Mouse (Mus musculus): ENCODE data around the gene Vmn1r94.
"Not testable (repeated sequence)": the region's sequence is repeated elsewhere in the genome, so short reads cannot be mapped to it uniquely, and the experiment has no call there.

The Vmn1r94 gene

GRCm38 (mm10) chr7:20168277-20168676 lies at the start of gene Vmn1r94:
TSS of gene Vmn1r94 (minus strand) at chr7:20168377.
- DNase-seq: not testable (repeated sequence)

- not testable (repeated sequence) for DNase-seq
Observed at GRCm38 (mm10) chr7:20205507-20205906, 37.3 kb upstream of the Vmn1r94 start, which contains the start of gene Gm6164. TSS of gene Gm6164 (minus strand) at chr7:20205607.

- DNase-seq: not testable (repeated sequence)
Observed at GRCm38 (mm10) chr7:20193410-20193809, 25.2 kb upstream of the Vmn1r94 start, which contains the start of gene Vmn1r95. TSS of gene Vmn1r95 (plus strand) at chr7:20193710.

GRCm38 (mm10) chr7:20138988-20139387 lies 29.2 kb downstream of the Vmn1r94 start, which contains the start of gene Vmn1r93:
TSS of gene Vmn1r93 (minus strand) at chr7:20139088.
- not testable (repeated sequence) for DNase-seq

DNA sequence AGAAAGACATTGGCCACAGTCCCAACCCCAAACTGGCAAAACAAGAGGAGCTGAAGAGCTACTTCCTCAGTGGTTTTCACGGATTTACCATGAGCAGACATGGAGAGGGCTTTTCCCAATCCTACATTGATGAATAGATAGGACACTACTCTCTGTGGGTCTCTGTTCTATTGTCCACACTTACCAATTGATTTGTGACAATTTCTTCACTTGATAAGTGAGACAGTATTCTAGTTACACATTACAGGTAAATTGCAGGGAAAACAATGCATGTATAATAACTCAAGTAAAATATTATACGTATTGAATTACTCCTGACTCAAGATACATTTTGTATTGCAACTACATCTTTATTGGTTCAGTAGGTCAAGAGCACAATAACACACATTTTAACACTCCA lies 45.7 kb downstream of the Vmn1r94 start, which contains the start of gene Gm16442:
Gene Gm16442, minus strand, starts transcription at position 101 of the 400 bp plus-strand sequence.
- not testable (repeated sequence) for DNase-seq
